Mouse (Mus musculus) hindlimb bud, embryonic 11.5 days (tissue): Measurements from ENCODE around the gene Ifitm3.

Experiments
- DNase-seq: peaks from one replicate; pipeline ENCODE4 v3.0.0-alpha.2; 2012; ENCODE audit warnings: low read depth, low spot score; ENCODE audit errors: extremely low spot score

The Ifitm3 gene

GRCm38 (mm10) chr7:140967862-140968591 lies 42.5 kb downstream of the Ifitm3 start:
- no peak for DNase-seq

- DNase-seq = no peak
Observed at GRCm38 (mm10) chr7:140966921-140967320, 43.6 kb downstream of the Ifitm3 start, which contains the start of gene Ifitm1. TSS of gene Ifitm1 (plus strand) at chr7:140967221.

GRCm38 (mm10) chr7:140962733-140963132 lies 47.8 kb downstream of the Ifitm3 start:
- DNase-seq = no peak

- DNase-seq = no peak
Observed at GRCm38 (mm10) chr7:140961416-140961815, 49.2 kb downstream of the Ifitm3 start.

GRCm38 (mm10) chr7:140960026-140960425 lies 50.5 kb downstream of the Ifitm3 start:
- no peak for DNase-seq
